Mouse (Mus musculus) neural tube, embryonic 10.5 days (tissue): ENCODE measurements at regions not wholly inside any gene's neighbourhood (a gene's known extent, or its start where the extent isn't known, plus 50 kb on each side); places are given as distances from the start of the nearest gene placed in this dataset.

Experiments used
- DNase-seq: peaks from one replicate; pipeline ENCODE4 v3.0.0-alpha.2; 2017; ENCODE audit warnings: low spot score; ENCODE audit errors: extremely low spot score

- DNase-seq = no peak
These were observed 130.3 kb upstream of the Zdhhc25 start for GRCm38 (mm10) chr15:88469508-88470455.

GRCm38 (mm10) chr15:88472351-88473100 lies 127.6 kb upstream of the Zdhhc25 start:
- no peak for DNase-seq

- DNase-seq = no peak
These were observed 126.9 kb upstream of the Zdhhc25 start for GRCm38 (mm10) chr15:88473221-88473620.

- DNase-seq = no peak
These were observed 116.6 kb upstream of the Zdhhc25 start for GRCm38 (mm10) chr15:88483471-88483870.

- DNase-seq = no peak
These were observed 110.4 kb upstream of the Zdhhc25 start for GRCm38 (mm10) chr15:88489715-88490114.

GRCm38 (mm10) chr15:88490316-88491090 lies 109.6 kb upstream of the Zdhhc25 start:
- no peak for DNase-seq

- DNase-seq = no peak
These were observed 109.1 kb upstream of the Zdhhc25 start for GRCm38 (mm10) chr15:88491091-88491366.

- DNase-seq = no peak
These were observed 102.1 kb upstream of the Zdhhc25 start for GRCm38 (mm10) chr15:88497957-88498356.

- no peak for DNase-seq
These were observed 97.8 kb upstream of the Zdhhc25 start for GRCm38 (mm10) chr15:88502311-88502710.

- DNase-seq = no peak
These were observed 96.2 kb upstream of the Zdhhc25 start for GRCm38 (mm10) chr15:88503896-88504295.

- DNase-seq = no peak
These were observed 94.5 kb upstream of the Zdhhc25 start for GRCm38 (mm10) chr15:88505491-88506119.

GRCm38 (mm10) chr15:88507886-88508285 lies 92.2 kb upstream of the Zdhhc25 start:
- no peak for DNase-seq

- DNase-seq = no peak
These were observed 91.1 kb upstream of the Zdhhc25 start for GRCm38 (mm10) chr15:88508971-88509370.

- no peak for DNase-seq
These were observed 90.5 kb upstream of the Zdhhc25 start for GRCm38 (mm10) chr15:88509626-88510025.

GRCm38 (mm10) chr15:88514091-88514490 lies 86.0 kb upstream of the Zdhhc25 start:
- no peak for DNase-seq

- no peak for DNase-seq
These were observed 68.9 kb upstream of the Zdhhc25 start for GRCm38 (mm10) chr15:88531218-88531617.

GRCm38 (mm10) chr15:88532008-88532407 lies 68.1 kb upstream of the Zdhhc25 start:
- no peak for DNase-seq

GRCm38 (mm10) chr15:88533354-88533753 lies 66.7 kb upstream of the Zdhhc25 start:
- no peak for DNase-seq

GRCm38 (mm10) chr15:88535516-88535915 lies 64.6 kb upstream of the Zdhhc25 start:
- DNase-seq = no peak

GRCm38 (mm10) chr15:88537190-88537589 lies 62.9 kb upstream of the Zdhhc25 start:
- peak; percentile 54 for DNase-seq

GRCm38 (mm10) chr15:88542567-88542966 lies 57.5 kb upstream of the Zdhhc25 start:
- no peak for DNase-seq
